Mouse (Mus musculus) limb, embryonic 12.5 days (tissue): ENCODE results near the gene Sbno1. TPM values are rescaled to one million over a fixed set of nuclear protein-coding genes. Genes with fewer than 3 reads are reported as not detected.
"Not testable (repeated sequence)": the region's sequence is repeated elsewhere in the genome, so short reads cannot be mapped to it uniquely, and the experiment has no call there.

ENCODE experiments used
- ATAC-seq: fragments of 200-750 bp; cut with Nextera tagmentation; 2 replicates; pipeline ENCODE4 v1.8.0; 2017; ENCODE audit warnings: low read depth, moderate TSS enrichment; ENCODE audit not compliant: insufficient number of reproducible peaks, insufficient read depth, low FRiP score, low TSS enrichment
- H3K27ac ChIP-seq: fragments of 300-500 bp; sonication (generic); 2 replicates; pipeline ENCODE4 v1.5.1; 2016; ENCODE audit warnings: mild to moderate bottlenecking, moderate library complexity
- H3K27me3 ChIP-seq: fragments of 300-500 bp; sonication (generic); 2 replicates; pipeline ENCODE4 v1.6.1; 2016; ENCODE audit warnings: mild to moderate bottlenecking, moderate library complexity
- H3K36me3 ChIP-seq: fragments of 300-500 bp; sonication (generic); 2 replicates; pipeline ENCODE4 v1.6.1; 2016; ENCODE audit warnings: mild to moderate bottlenecking, moderate library complexity
- H3K4me1 ChIP-seq: fragments of 300-500 bp; sonication (generic); replicated peaks from 2 replicates; pipeline ENCODE4 v1.6.1; 2016
- H3K4me2 ChIP-seq: fragments of 300-500 bp; sonication (generic); 2 replicates; pipeline ENCODE4 v1.6.1; 2016; ENCODE audit warnings: mild to moderate bottlenecking, moderate library complexity
- H3K4me3 ChIP-seq: fragments of 300-500 bp; sonication (generic); replicated peaks from 2 replicates; pipeline ENCODE4 v1.5.1; 2016; ENCODE audit warnings: mild to moderate bottlenecking
- H3K9ac ChIP-seq: fragments of 300-500 bp; sonication (generic); replicated peaks from 2 replicates; pipeline ENCODE4 v1.6.1; 2016; ENCODE audit warnings: mild to moderate bottlenecking, moderate library complexity
- H3K9me3 ChIP-seq: fragments of 300-500 bp; sonication (generic); 2 replicates; pipeline ENCODE4 v1.6.1; 2016; ENCODE audit warnings: mild to moderate bottlenecking, moderate library complexity
- WGBS: fragments of 180-500 bp; shearing (Covaris S2); methylation state at CpG from one replicate; pipeline ENCODE4 v1.1.7; 2016; 5-methylcytosine and 5-hydroxymethylcytosine counted together
- polyA plus RNA-seq: library from polyadenylated mRNA; unstranded; fragments of >200 nt; fragmentation: Nextera tagmentation; extraction: Ambion mirVana; gene quantifications from 2 replicates; pipeline ENCODE4 v1.2.1, GENCODE M21; 2016

Sbno1 gene
- polyA plus RNA-seq, 1 experiment from 2014 or later: 109 TPM

GRCm38 (mm10) chr5:124352141-124352920 is 73.5 kb downstream of the Sbno1 start:
- Histone ChIP-seq H3K9ac (peak overlapping the region; percentile 100), H3K4me2 (peak overlapping the region; percentile 94), H3K4me1 (peaks cover 21% of the 10 kb centered on the region), H3K4me3 (peak overlapping the region; percentile 98), H3K9me3 (no peaks in the 10 kb centered on the region), H3K27me3 (no peaks in the 10 kb centered on the region), H3K27ac (peak overlapping the region; percentile 99), H3K36me3 (peaks cover 35% of the 10 kb centered on the region)
- WGBS: under 1% methylated on average over 23 of the region's 30 CpGs
- peak; percentile 85 for ATAC-seq

GRCm38 (mm10) chr5:124351604-124352003 is 74.2 kb downstream of the Sbno1 start:
- Histone ChIP-seq H3K36me3 (peaks cover 40% of the 10 kb centered on the region), H3K4me2 (peak overlapping the region; percentile 94), H3K9me3 (no peaks in the 10 kb centered on the region), H3K4me1 (peaks cover 21% of the 10 kb centered on the region), H3K27ac (peak overlapping the region; percentile 99), H3K9ac (peak overlapping the region; percentile 100), H3K4me3 (peak overlapping the region; percentile 98), H3K27me3 (no peaks in the 10 kb centered on the region)
- no peak for ATAC-seq
- 51% methylated on average over 3 of the region's 3 CpGs for WGBS

- 28% methylated on average over 7 of the region's 7 CpGs for WGBS
- ATAC-seq: peak; percentile 9; the same call in 1 of the 2 replicates
- peak overlapping the region; percentile 100 for H3K9ac ChIP-seq
Measured at GRCm38 (mm10) chr5:124351111-124351560, 74.7 kb downstream of the Sbno1 start.

GRCm38 (mm10) chr5:124350350-124350749 is 75.5 kb downstream of the Sbno1 start:
- H3K4me2 ChIP-seq: peak overlapping the region; percentile 94
- H3K36me3 ChIP-seq: peaks cover 47% of the 10 kb centered on the region
- peak overlapping the region; percentile 100; the same call in 1 of the 2 replicates for H3K9ac ChIP-seq
- no peaks in the 10 kb centered on the region for H3K9me3 ChIP-seq
- H3K4me1 ChIP-seq: peaks cover 21% of the 10 kb centered on the region
- ATAC-seq: no peak
- no peaks in the 10 kb centered on the region for H3K27me3 ChIP-seq
- H3K4me3 ChIP-seq: 0 out of 2 replicates have a peak overlapping the region, but pooled peaks have one; percentile 98
- 80% methylated on average over 2 of the region's 2 CpGs for WGBS
- peak overlapping the region; percentile 99; the same call in 1 of the 2 replicates for H3K27ac ChIP-seq

More at GRCm38 (mm10) chr5:124351111-124351560, 74.7 kb downstream of the Sbno1 start:
- Histone ChIP-seq H3K27ac (peak overlapping the region; percentile 99), H3K36me3 (peaks cover 45% of the 10 kb centered on the region), H3K4me3 (peak overlapping the region; percentile 98), H3K4me2 (peak overlapping the region; percentile 94), H3K4me1 (peaks cover 21% of the 10 kb centered on the region), H3K9me3 (no peaks in the 10 kb centered on the region), H3K27me3 (no peaks in the 10 kb centered on the region)

- H3K27me3 ChIP-seq: no peaks in the 10 kb centered on the region
- no peak overlapping the region for H3K27ac ChIP-seq
- no peak overlapping the region for H3K9ac ChIP-seq
- peaks cover 56% of the 10 kb centered on the region for H3K36me3 ChIP-seq
- no peaks in the 10 kb centered on the region for H3K9me3 ChIP-seq
- 97% methylated on average over 17 of the region's 17 CpGs for WGBS
- no peak for ATAC-seq
- no peak overlapping the region for H3K4me2 ChIP-seq
- H3K4me3 ChIP-seq: no peak overlapping the region
- H3K4me1 ChIP-seq: peaks cover 21% of the 10 kb centered on the region
Measured at GRCm38 (mm10) chr5:124349196-124349595, 76.6 kb downstream of the Sbno1 start.

GRCm38 (mm10) chr5:124342897-124343296 is 82.9 kb downstream of the Sbno1 start:
- H3K36me3 ChIP-seq: peaks cover 26% of the 10 kb centered on the region
- no peak overlapping the region for H3K4me2 ChIP-seq
- no peak overlapping the region for H3K27ac ChIP-seq
- H3K4me1 ChIP-seq: peaks cover 11% of the 10 kb centered on the region
- ATAC-seq: no peak
- H3K4me3 ChIP-seq: no peak overlapping the region
- H3K9me3 ChIP-seq: no peaks in the 10 kb centered on the region
- no peak overlapping the region for H3K9ac ChIP-seq
- H3K27me3 ChIP-seq: no peaks in the 10 kb centered on the region
- 80% methylated on average over 8 of the region's 8 CpGs for WGBS

- not testable (repeated sequence) for H3K9ac ChIP-seq, H3K4me2 ChIP-seq, H3K27me3 ChIP-seq, H3K27ac ChIP-seq, H3K9me3 ChIP-seq, ATAC-seq, H3K4me3 ChIP-seq
- Histone ChIP-seq H3K4me1 (peaks cover 11% of the 10 kb centered on the region), H3K36me3 (peaks cover 21% of the 10 kb centered on the region)
- WGBS: 56% methylated on average over 6 of the region's 6 CpGs
Measured at GRCm38 (mm10) chr5:124341753-124342339, 84.0 kb downstream of the Sbno1 start.

GRCm38 (mm10) chr5:124338791-124339190 is 87.0 kb downstream of the Sbno1 start:
- Histone ChIP-seq H3K4me2 (no peak overlapping the region), H3K9me3 (no peaks in the 10 kb centered on the region), H3K9ac (no peak overlapping the region), H3K36me3 (no peaks in the 10 kb centered on the region), H3K27me3 (no peaks in the 10 kb centered on the region), H3K4me1 (peaks cover 11% of the 10 kb centered on the region), H3K4me3 (no peak overlapping the region), H3K27ac (peak overlapping the region; percentile 62; the same call in 1 of the 2 replicates)
- ATAC-seq: no peak
- WGBS: 89% methylated on average over 8 of the region's 8 CpGs

GRCm38 (mm10) chr5:124337909-124338308 is 87.9 kb downstream of the Sbno1 start:
- Histone ChIP-seq H3K9me3 (no peaks in the 10 kb centered on the region), H3K27me3 (no peaks in the 10 kb centered on the region), H3K9ac (no peak overlapping the region), H3K36me3 (no peaks in the 10 kb centered on the region), H3K4me2 (no peak overlapping the region), H3K27ac (no peak overlapping the region), H3K4me1 (peaks cover 11% of the 10 kb centered on the region), H3K4me3 (no peak overlapping the region)
- 23% methylated on average over 9 of the region's 9 CpGs for WGBS
- no peak for ATAC-seq

GRCm38 (mm10) chr5:124337103-124337502 is 88.7 kb downstream of the Sbno1 start:
- peaks cover 11% of the 10 kb centered on the region for H3K4me1 ChIP-seq
- 86% methylated on average over 9 of the region's 9 CpGs for WGBS
- no peaks in the 10 kb centered on the region for H3K9me3 ChIP-seq
- no peaks in the 10 kb centered on the region for H3K36me3 ChIP-seq
- no peak overlapping the region for H3K27ac ChIP-seq
- H3K27me3 ChIP-seq: no peaks in the 10 kb centered on the region
- no peak overlapping the region for H3K4me3 ChIP-seq
- no peak overlapping the region for H3K9ac ChIP-seq
- no peak overlapping the region for H3K4me2 ChIP-seq
- no peak for ATAC-seq

- H3K36me3 ChIP-seq: no peaks in the 10 kb centered on the region
- H3K27ac ChIP-seq: no peak overlapping the region
- no peak overlapping the region for H3K4me3 ChIP-seq
- H3K4me2 ChIP-seq: no peak overlapping the region
- no peaks in the 10 kb centered on the region for H3K27me3 ChIP-seq
- 52% methylated on average over 6 of the region's 6 CpGs for WGBS
- no peak overlapping the region for H3K9ac ChIP-seq
- no peaks in the 10 kb centered on the region for H3K9me3 ChIP-seq
- H3K4me1 ChIP-seq: peaks cover 6% of the 10 kb centered on the region; the same call in 1 of the 2 replicates
- no peak for ATAC-seq
Measured at GRCm38 (mm10) chr5:124334392-124334791, 91.4 kb downstream of the Sbno1 start.
